Mouse (Mus musculus) yolk sac, embryonic 10.5 days (tissue): ENCODE results near the gene Hmgxb4.

Experiments
- DNase-seq: peaks from one replicate; pipeline ENCODE4 v3.0.0-alpha.2; 2017; ENCODE audit warnings: low spot score

Gene Hmgxb4

DNA sequence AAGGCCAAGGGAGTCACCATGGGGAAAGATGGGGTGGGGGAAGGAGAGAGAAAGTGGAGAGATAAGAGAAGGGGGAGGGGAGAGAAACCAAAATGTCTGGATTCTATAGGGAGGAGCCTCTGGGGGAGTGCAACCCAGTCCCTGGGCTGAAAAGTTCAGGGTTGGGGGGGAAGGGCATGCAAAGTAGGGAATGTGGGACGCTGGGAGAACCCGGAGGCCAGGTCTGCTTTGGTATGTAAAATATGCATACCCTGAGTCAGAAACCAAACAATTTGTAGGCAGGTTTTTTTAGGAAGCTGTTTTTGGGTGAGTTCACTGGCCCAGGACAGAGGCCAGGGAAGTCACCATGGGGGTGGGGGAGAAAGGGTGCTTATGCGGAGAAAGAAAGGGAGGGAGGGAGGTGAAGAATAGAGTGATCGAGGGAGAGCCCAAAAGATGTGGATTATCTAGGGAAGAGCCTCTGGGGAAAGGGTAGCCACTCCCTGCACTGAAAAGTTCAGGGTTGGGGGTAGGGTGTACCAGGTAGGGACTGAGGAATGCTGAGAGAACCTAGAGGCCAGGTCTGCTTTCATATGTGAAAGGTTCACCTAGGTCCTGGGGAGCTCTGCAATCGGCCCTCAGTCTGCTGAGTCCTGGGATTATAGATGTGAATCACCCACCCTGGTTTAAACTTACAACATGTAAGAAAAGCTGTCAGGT is 25.3 kb downstream of the Hmgxb4 start:
- peak; percentile 84 for DNase-seq

GRCm38 (mm10) chr8:75023660-75024316 is 30.6 kb downstream of the Hmgxb4 start:
- no peak for DNase-seq

GRCm38 (mm10) chr8:75025809-75026208 is 32.7 kb downstream of the Hmgxb4 start:
- no peak for DNase-seq

DNA sequence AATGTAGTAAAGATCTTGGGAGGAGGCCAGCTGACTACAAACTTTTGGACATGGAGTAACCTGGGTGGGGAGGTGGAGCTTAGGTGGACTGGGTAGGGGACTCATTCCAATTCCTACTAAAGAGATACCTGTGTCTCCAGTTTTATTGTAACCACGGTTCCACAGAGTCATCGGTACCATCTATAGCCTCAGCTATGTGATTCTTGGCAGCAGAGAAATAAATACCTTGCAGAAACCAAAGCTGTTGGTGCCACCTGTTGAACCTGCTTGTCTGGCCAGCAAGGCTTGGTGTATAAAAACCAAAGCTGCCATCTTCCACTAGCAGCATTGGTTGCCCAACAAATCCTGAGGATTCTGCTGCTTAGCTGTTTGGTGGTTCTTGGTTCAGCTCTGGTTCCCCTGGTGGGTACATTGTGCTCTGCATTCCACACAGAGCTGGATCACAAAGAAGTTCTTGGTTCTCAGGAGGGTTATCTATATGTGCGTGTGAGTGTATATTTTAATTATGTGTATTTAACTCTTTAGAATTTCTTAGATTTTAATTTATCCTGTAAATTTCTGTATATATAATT is 37.4 kb downstream of the Hmgxb4 start:
- no peak for DNase-seq

DNA sequence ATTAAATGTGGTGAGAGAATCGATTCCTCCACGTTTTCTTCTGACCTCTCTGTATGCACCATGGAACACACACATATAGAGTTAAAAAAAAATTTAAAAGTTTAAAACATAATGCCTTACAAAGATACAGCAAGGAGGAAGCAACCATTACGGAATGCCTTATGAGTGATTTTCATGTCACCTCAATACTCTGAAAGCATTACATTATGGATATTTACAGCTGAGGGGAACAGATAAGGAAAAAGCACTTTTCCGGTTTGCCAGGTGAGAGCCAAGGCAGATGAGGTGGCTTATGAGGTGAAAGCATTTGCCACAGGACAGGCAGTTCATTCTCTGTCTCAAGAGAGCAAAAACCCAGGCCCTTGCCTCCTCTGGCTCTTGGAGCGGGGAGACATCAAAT is 39.8 kb downstream of the Hmgxb4 start:
- no peak for DNase-seq

- peak; percentile 99 for DNase-seq
Observed at GRCm38 (mm10) chr8:75033511-75034243, 40.5 kb downstream of the Hmgxb4 start, which contains the start of gene Tom1. Gene Tom1 (plus strand): TSS chr8:75033705.

DNA sequence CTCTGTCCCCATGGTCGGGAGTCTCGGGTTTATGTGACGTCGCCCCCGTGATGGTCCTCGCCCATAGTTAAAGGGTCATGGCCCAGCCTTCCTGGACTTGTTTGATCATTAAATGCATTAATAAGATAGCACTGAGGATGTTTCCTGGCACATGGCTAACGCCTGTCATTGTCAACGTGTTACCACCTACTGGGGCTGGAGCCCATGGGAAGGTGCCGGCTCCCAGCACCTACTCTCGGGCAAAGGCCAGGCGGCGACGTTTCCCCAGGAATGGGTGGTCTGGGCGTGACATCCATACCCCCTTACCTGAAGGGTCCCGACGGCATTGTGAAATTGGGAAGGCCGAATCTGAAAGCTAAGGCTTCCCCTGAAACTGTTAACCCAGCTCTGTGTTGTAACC is 41.1 kb downstream of the Hmgxb4 start:
- no peak for DNase-seq

GRCm38 (mm10) chr8:75035640-75036039 is 42.5 kb downstream of the Hmgxb4 start:
- DNase-seq, result no peak

DNA sequence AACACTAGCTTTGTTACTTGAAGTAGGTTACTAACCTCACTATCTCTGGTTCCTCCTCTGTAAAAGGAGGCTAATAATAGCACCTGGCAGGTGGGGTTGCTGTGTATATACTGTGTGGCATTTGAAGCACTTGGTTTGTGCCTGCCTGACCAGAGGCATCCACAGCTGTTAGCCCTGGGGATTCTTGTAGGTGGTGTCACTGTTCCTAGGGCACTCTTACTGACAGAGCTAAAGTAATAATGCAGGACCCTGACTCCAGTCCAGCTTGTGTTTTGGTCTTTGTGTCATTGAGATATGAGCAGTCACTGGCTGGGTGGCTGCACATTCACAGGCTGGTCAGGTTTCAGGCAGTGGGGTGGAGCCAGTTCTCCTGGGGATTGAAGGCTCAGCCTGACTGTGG is 45.3 kb downstream of the Hmgxb4 start:
- no peak for DNase-seq

DNA sequence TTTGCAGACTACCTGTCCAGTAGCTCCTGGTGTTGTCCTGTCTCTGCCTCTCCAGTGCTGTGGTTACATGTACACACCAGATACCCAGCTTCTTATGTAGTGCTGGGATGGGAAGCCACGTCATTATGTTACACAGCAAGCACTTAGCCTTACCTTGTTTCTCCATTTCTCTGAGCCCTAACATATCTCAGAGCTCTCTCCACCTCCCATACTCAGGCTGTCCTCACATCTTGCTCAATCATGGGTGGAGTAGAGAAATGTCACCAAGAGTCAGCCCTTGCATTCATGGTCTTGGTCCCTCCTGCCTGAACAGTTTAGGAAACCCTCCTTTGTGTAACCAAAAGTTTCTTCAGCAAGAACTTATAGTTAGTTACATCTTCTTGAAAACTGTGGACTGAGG is 46.6 kb downstream of the Hmgxb4 start:
- DNase-seq, result no peak

- DNase-seq, result no peak
Observed at GRCm38 (mm10) chr8:75042171-75042570, 49.0 kb downstream of the Hmgxb4 start.

- no peak for DNase-seq
Observed at GRCm38 (mm10) chr8:75042974-75043373, 49.8 kb downstream of the Hmgxb4 start.

DNA sequence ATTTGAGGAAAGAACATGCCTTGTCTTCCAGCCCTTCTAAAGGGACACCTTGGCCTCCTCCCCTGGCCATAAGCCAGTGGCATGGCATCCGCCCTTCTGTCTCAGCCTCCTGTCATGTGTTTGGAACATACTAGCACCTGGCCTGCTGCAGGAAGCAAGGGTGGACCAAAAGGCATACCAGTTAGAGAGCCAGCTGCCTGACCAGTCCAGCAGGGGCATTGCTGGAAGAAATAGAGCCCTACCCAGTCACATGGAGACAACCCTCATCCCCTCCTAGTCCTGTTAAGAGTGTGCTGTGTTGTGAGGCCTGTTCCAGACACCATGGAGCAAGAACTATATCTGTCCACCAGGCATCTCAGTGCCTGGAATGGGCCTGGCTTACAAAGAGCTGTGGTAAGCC is 53.1 kb downstream of the Hmgxb4 start:
- DNase-seq, result no peak

DNA sequence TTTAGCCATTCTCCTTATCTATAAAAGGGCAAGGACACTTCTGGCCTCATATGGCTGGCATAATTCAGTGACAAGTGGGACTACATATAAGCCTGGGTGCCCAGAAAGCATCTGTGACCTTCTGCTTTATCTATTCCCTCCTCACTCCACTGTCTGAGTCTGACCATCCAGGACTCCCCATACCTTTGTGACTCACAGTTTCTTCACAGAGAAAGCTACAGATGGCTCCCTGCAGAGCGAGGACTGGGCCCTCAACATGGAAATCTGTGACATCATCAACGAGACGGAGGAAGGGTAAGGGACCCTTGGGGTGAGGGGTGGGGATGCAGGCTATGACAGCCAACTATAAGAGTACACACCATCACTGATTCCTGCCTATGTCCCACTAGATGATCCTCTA is 54.6 kb downstream of the Hmgxb4 start:
- no peak for DNase-seq

DNA sequence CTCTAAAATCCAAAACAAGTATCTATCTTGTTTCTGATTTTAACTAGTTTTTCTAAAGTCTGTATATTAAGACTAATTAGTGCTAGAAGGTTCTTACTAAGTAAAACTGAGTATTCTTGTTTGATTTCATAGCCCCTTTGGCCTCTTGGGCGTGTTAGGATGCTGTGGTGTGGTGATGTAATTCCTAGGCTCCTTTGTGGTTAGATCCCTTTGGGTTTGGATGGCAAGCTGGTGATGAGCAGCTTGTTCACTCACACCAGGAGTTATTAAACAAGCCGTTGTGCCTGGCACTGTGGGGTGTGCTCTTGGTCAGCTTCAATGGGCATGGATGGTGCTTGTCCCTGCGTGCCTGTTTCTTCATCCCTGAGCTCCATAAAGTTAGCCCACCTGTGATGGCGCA is 60.2 kb downstream of the Hmgxb4 start:
- DNase-seq, result no peak

DNA sequence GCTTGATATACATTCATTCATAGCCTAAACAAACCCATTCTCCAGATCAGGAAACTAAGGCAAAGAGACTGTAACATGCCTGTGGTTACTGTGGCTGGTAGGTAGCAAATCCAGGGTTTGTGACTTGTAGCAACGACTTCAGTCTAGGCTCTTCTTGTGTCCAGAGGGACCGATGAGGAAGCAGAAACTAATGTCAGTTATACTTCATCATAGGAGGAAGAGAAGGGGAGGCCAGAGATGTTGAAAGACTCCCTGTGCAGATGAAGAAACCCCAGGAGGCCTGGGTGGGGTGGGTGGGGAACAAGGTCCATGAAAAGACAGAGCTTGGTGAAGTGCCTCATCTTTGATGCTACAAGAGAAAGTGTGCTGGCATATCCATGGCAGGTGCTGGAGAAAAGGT is 62.5 kb downstream of the Hmgxb4 start:
- DNase-seq, result no peak

DNA sequence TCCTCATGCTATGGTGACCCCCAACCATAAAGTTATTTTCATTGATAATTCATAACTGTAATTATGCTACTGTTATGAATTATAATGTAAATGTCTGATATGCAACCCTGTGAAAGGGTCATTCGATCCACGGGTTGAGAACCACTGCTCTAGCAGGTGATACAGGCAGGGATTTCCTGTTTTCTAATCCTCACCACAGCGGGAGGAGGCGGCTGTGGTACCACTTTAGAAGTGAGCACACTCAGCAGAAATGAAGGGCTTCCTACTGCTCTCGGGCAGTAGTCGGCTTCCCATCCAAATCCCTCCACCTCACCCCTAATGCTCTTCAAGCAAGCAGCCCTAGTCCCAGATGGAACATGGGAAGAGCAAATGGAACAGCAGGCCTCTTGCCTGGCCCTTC is 66.9 kb downstream of the Hmgxb4 start:
- DNase-seq, result no peak

GRCm38 (mm10) chr8:75060815-75061214 is 67.7 kb downstream of the Hmgxb4 start:
- DNase-seq, result no peak

GRCm38 (mm10) chr8:75063290-75063689 is 70.1 kb downstream of the Hmgxb4 start:
- DNase-seq, result no peak

GRCm38 (mm10) chr8:75064790-75065189 is 71.6 kb downstream of the Hmgxb4 start:
- no peak for DNase-seq

DNA sequence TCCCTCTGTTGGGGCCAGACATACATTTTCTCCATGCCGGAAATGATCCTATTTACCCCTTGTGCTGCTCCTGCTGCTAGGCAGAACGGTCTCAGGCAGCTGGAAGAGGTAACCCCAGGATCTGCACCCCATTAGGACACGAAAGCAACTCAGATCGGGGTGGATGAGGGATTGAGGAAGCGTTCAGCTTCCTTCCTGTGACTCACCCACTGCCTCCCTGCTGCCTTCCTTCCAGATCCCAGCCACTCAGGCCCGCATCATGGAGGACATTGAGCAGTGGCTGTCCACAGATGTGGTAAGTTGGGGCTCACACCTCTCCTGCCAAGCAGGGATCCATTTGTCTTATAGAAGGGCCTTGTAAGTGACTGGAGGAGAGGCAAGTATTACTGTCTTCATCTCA is 74.1 kb downstream of the Hmgxb4 start:
- no peak for DNase-seq

DNA sequence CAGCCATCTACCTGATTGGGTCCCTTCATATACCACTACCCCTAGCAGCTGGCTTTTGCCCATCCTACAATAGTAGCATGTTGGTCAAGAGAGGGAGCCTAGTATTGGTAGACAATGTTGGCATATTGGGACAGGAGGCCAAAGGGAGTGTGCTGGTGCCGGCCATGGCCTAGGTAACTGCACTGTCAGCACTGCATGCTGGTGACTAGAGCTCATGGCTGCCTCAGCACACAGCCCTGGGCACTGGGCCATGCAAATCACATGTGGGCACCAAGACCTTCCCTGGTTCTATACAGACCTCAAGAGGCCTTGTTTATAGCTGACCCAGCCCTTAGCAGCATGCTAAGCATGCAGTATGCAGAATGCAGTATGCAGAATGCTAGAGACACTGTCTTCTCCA is 77.1 kb downstream of the Hmgxb4 start:
- DNase-seq, result no peak
